Mouse (Mus musculus): ENCODE data around the gene Arhgef26. TPM values are rescaled to one million over a fixed set of nuclear protein-coding genes. Genes with fewer than 3 reads are reported as not detected.

Arhgef26 gene
- polyA plus RNA-seq, 1 experiment from 2014 or later = 14.1 TPM

GRCm38 (mm10) chr3:62392636-62393035 is 54.5 kb downstream of the Arhgef26 start:
- H3K27ac ChIP-seq = no peak overlapping the region
- H3K4me2 ChIP-seq = no peak overlapping the region
- ATAC-seq (replicated peaks; ENCODE audit: low FRiP score) = no peak
- no peaks in the 10 kb centered on the region for H3K36me3 ChIP-seq
- H3K27me3 ChIP-seq = no peaks in the 10 kb centered on the region
- H3K4me1 ChIP-seq = peaks cover 13% of the 10 kb centered on the region
- no peaks in the 10 kb centered on the region for H3K9me3 ChIP-seq (replicated peaks)
- H3K9ac ChIP-seq = no peak overlapping the region
- H3K4me3 ChIP-seq (replicated peaks) = no peak overlapping the region

- H3K27ac ChIP-seq = no peak overlapping the region
- no peak for ATAC-seq (replicated peaks; ENCODE audit: low FRiP score)
- H3K4me3 ChIP-seq (replicated peaks) = no peak overlapping the region
- no peak overlapping the region for H3K9ac ChIP-seq
- H3K4me2 ChIP-seq = no peak overlapping the region
- H3K4me1 ChIP-seq = peaks cover 13% of the 10 kb centered on the region
- no peaks in the 10 kb centered on the region for H3K36me3 ChIP-seq
- no peaks in the 10 kb centered on the region for H3K27me3 ChIP-seq
- 72% methylated on average over 7 of the region's 7 CpGs for WGBS
- no peaks in the 10 kb centered on the region for H3K9me3 ChIP-seq (replicated peaks)
Observed at GRCm38 (mm10) chr3:62394284-62394683, 56.1 kb downstream of the Arhgef26 start.

DNA sequence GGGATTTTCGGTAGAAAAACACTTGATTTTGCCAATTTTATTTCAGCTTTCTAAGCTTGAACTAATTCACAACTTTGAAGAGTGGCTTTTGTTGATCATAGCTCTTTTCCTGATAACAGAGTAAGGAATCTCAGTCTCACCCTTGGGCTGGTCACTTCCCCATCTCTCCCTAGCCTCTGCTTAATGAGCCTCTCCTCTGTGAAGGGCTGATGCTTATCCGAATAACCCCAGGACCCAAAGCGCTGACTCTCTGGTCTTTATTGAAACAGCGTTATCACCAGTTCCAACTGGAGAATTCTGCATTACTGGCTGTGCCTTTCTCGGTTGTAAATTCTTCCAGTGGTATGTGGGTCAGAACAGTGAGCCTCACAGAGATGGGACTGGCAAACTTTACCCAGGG is 57.2 kb downstream of the Arhgef26 start:
- H3K27me3 ChIP-seq = no peaks in the 10 kb centered on the region
- H3K9ac ChIP-seq = no peak overlapping the region
- no peaks in the 10 kb centered on the region for H3K36me3 ChIP-seq
- H3K4me1 ChIP-seq = peaks cover 13% of the 10 kb centered on the region
- no peaks in the 10 kb centered on the region for H3K9me3 ChIP-seq (replicated peaks)
- WGBS = 48% methylated on average over 5 of the region's 5 CpGs
- H3K4me3 ChIP-seq (replicated peaks) = no peak overlapping the region
- no peak overlapping the region for H3K27ac ChIP-seq
- H3K4me2 ChIP-seq = no peak overlapping the region
- ATAC-seq (replicated peaks; ENCODE audit: low FRiP score) = 0 out of 2 replicates have a peak, but pooled peaks have one; percentile 40

GRCm38 (mm10) chr3:62396109-62396508 is 58.0 kb downstream of the Arhgef26 start:
- Histone ChIP-seq H3K9ac (no peak overlapping the region), H3K27ac (peak overlapping the region; percentile 67), H3K27me3 (no peaks in the 10 kb centered on the region), H3K4me3 (replicated peaks) (no peak overlapping the region), H3K4me2 (no peak overlapping the region), H3K9me3 (replicated peaks) (no peaks in the 10 kb centered on the region), H3K36me3 (no peaks in the 10 kb centered on the region), H3K4me1 (peaks cover 13% of the 10 kb centered on the region)
- 24% methylated on average over 5 of the region's 5 CpGs for WGBS
- no peak for ATAC-seq (replicated peaks; ENCODE audit: low FRiP score)

- no peaks in the 10 kb centered on the region for H3K36me3 ChIP-seq
- H3K27me3 ChIP-seq = no peaks in the 10 kb centered on the region
- peaks cover 13% of the 10 kb centered on the region for H3K4me1 ChIP-seq
- H3K27ac ChIP-seq = no peak overlapping the region
- H3K9me3 ChIP-seq (replicated peaks) = no peaks in the 10 kb centered on the region
- no peak overlapping the region for H3K4me3 ChIP-seq (replicated peaks)
- H3K4me2 ChIP-seq = no peak overlapping the region
- no peak overlapping the region for H3K9ac ChIP-seq
- ATAC-seq (replicated peaks; ENCODE audit: low FRiP score) = no peak
Observed at GRCm38 (mm10) chr3:62398094-62398493, 60.0 kb downstream of the Arhgef26 start.

- H3K27me3 ChIP-seq = no peaks in the 10 kb centered on the region
- no peak for ATAC-seq (replicated peaks; ENCODE audit: low FRiP score)
- no peak overlapping the region for H3K4me2 ChIP-seq
- H3K4me1 ChIP-seq = peaks cover 13% of the 10 kb centered on the region
- H3K9me3 ChIP-seq (replicated peaks) = no peaks in the 10 kb centered on the region
- no peak overlapping the region for H3K9ac ChIP-seq
- H3K4me3 ChIP-seq (replicated peaks) = no peak overlapping the region
- WGBS = 88% methylated on average over 12 of the region's 12 CpGs
- H3K27ac ChIP-seq = no peak overlapping the region
- H3K36me3 ChIP-seq = no peaks in the 10 kb centered on the region
Observed at GRCm38 (mm10) chr3:62399826-62400746, 61.9 kb downstream of the Arhgef26 start.

GRCm38 (mm10) chr3:62402466-62402865 is 64.3 kb downstream of the Arhgef26 start:
- WGBS = 86% methylated on average over 2 of the region's 2 CpGs
- no peaks in the 10 kb centered on the region for H3K27me3 ChIP-seq
- no peak overlapping the region for H3K9ac ChIP-seq
- H3K4me1 ChIP-seq = no peaks in the 10 kb centered on the region
- no peak overlapping the region for H3K4me2 ChIP-seq
- H3K27ac ChIP-seq = no peak overlapping the region
- no peaks in the 10 kb centered on the region for H3K36me3 ChIP-seq
- ATAC-seq (replicated peaks; ENCODE audit: low FRiP score) = no peak
- H3K4me3 ChIP-seq (replicated peaks) = no peak overlapping the region
- no peaks in the 10 kb centered on the region for H3K9me3 ChIP-seq (replicated peaks)

DNA sequence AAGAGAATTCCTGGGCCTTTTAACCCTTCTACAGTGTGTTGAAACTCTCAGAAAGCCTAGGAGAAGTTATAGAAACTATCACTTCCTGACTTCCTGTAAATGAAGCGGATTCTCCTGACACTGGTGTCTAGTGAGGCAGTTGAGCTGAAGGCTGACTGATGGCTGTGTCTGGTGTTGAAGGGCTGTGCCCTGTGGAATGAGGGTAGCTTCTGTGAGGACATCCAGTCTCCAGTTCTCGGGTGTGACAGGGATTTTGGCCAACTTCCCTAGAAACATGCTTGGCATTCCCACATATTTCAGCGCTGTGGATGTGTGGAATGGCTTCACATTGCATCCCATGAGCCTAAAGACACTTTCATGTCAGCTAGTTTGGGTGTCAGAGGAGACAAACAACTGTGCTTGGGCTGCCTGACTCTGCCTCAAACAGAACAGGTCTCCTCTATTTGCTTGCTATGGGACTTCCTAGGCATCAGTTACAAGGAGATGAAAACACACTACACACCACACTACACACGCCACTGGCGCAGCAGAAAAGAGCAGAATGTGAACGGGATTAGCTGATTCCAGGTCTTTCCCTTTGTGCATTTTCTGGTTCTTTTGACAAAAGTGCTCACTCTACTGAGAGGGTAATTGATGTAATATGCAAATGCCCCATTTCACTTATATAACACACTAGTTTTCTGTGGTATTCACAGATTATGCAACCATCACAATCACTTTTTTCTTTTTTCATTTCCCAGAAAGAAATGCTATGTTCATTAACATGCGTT is 66.5 kb downstream of the Arhgef26 start:
- Histone ChIP-seq H3K9me3 (replicated peaks) (no peaks in the 10 kb centered on the region), H3K27me3 (no peaks in the 10 kb centered on the region), H3K4me1 (no peaks in the 10 kb centered on the region), H3K9ac (no peak overlapping the region), H3K27ac (no peak overlapping the region), H3K36me3 (no peaks in the 10 kb centered on the region), H3K4me3 (replicated peaks) (no peak overlapping the region), H3K4me2 (no peak overlapping the region)
- no peak for ATAC-seq (replicated peaks; ENCODE audit: low FRiP score)
- 85% methylated on average over 7 of the region's 7 CpGs for WGBS

DNA sequence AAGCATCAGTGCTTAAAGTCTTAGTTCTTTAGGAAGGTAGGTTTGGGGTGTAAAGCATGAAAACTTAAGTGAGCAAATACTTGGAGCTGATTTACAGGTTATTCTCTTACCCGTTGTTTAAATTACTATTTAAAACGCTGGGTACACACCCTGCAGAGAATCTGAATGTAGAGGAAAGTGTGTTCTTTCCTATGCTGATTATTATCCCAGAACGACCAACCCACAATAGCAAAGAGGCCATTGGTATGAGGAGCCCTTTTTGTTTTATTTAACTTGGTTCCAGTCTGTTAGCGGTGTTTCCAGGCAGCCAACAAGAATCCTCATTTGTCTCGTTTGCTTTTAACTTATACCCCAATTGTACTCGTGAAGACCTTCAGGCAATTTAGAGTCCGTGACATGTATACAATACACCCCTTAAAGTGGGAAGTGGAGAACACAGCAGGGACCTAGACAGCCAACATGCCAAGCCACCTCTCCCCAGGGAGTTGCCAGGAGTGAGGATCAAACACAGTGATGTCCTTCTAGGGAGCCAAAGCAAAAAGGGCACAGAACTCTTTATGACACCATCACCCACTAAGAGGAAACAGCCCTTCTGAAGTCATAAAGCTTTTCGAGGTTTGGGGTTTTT is 71.5 kb downstream of the Arhgef26 start:
- no peaks in the 10 kb centered on the region for H3K36me3 ChIP-seq
- no peak overlapping the region for H3K4me2 ChIP-seq
- 52% methylated on average over 8 of the region's 8 CpGs for WGBS
- no peak overlapping the region for H3K4me3 ChIP-seq (replicated peaks)
- no peaks in the 10 kb centered on the region for H3K9me3 ChIP-seq (replicated peaks)
- ATAC-seq (replicated peaks; ENCODE audit: low FRiP score) = no peak
- no peak overlapping the region for H3K9ac ChIP-seq
- no peaks in the 10 kb centered on the region for H3K27me3 ChIP-seq
- H3K27ac ChIP-seq = no peak overlapping the region
- no peaks in the 10 kb centered on the region for H3K4me1 ChIP-seq

- no peak for ATAC-seq (replicated peaks; ENCODE audit: low FRiP score)
- Histone ChIP-seq H3K27ac (no peak overlapping the region), H3K36me3 (no peaks in the 10 kb centered on the region), H3K4me1 (no peaks in the 10 kb centered on the region), H3K9me3 (replicated peaks) (no peaks in the 10 kb centered on the region), H3K4me3 (replicated peaks) (no peak overlapping the region), H3K4me2 (no peak overlapping the region), H3K9ac (no peak overlapping the region), H3K27me3 (no peaks in the 10 kb centered on the region)
- WGBS = 90% methylated on average over 4 of the region's 4 CpGs
Observed at GRCm38 (mm10) chr3:62410491-62410890, 72.3 kb downstream of the Arhgef26 start.

GRCm38 (mm10) chr3:62412704-62413103 is 74.6 kb downstream of the Arhgef26 start:
- peaks cover 12% of the 10 kb centered on the region; the same call in 1 of the 2 replicates for H3K4me1 ChIP-seq
- no peak overlapping the region for H3K9ac ChIP-seq
- H3K9me3 ChIP-seq (replicated peaks) = no peaks in the 10 kb centered on the region
- ATAC-seq (replicated peaks; ENCODE audit: low FRiP score) = no peak
- no peak overlapping the region for H3K4me3 ChIP-seq (replicated peaks)
- no peak overlapping the region for H3K27ac ChIP-seq
- no peak overlapping the region for H3K4me2 ChIP-seq
- 71% methylated on average over 7 of the region's 7 CpGs for WGBS
- no peaks in the 10 kb centered on the region for H3K27me3 ChIP-seq
- H3K36me3 ChIP-seq = no peaks in the 10 kb centered on the region

- WGBS = 93% methylated on average over 4 of the region's 4 CpGs
Observed at GRCm38 (mm10) chr3:62414926-62415325, 76.8 kb downstream of the Arhgef26 start.

More at GRCm38 (mm10) chr3:62414926-62415325, 76.8 kb downstream of the Arhgef26 start:
- H3K27ac ChIP-seq = no peak overlapping the region
- H3K27me3 ChIP-seq = no peaks in the 10 kb centered on the region
- H3K4me1 ChIP-seq = peaks cover 13% of the 10 kb centered on the region; the same call in 1 of the 2 replicates
- no peaks in the 10 kb centered on the region for H3K36me3 ChIP-seq
- H3K9ac ChIP-seq = no peak overlapping the region
- ATAC-seq (replicated peaks; ENCODE audit: low FRiP score) = no peak
- no peak overlapping the region for H3K4me2 ChIP-seq
- no peaks in the 10 kb centered on the region for H3K9me3 ChIP-seq (replicated peaks)
- no peak overlapping the region for H3K4me3 ChIP-seq (replicated peaks)
